Mouse (Mus musculus): ENCODE measurements around the gene Smarce1. TPM values are rescaled to one million over a fixed set of nuclear protein-coding genes. Genes with fewer than 3 reads are reported as not detected.

Gene Smarce1
- 203 and 209 TPM in 2 replicates for polyA plus RNA-seq (2014; fragmentation: Nextera tagmentation; extraction: Ambion mirVana)

GRCm38 (mm10) chr11:99230261-99231048 is at the start of gene Smarce1:
Smarce1 (minus strand) TSS chr11:99231017.
- WGBS: under 1% methylated on average over 85 of the region's 87 CpGs
- peak within 1 kb of the TSS; percentile 99 for H3K27ac ChIP-seq (ENCODE audit: low read depth, low read length)
- ATAC-seq (replicated peaks; ENCODE audit: low FRiP score) (peak; percentile 85), DNase-seq (ENCODE audit: low spot score) (peak; percentile 90)
- peak within 1 kb of the TSS; percentile 100 for H3K9ac ChIP-seq (ENCODE audit: low read length)
- peak within 1 kb of the TSS; percentile 73 for H3K4me2 ChIP-seq (ENCODE audit: low read depth, low read length, severe bottlenecking)
- H3K36me3 ChIP-seq (ENCODE audit: control insufficient read depth, insufficient read depth, low read length): peaks cover 3% of the 10 kb centered on the region; the same call in 1 of the 2 replicates
- H3K4me3 ChIP-seq (ENCODE audit: low read depth, low read length): peak within 1 kb of the TSS; percentile 94
- peaks cover 11% of the 10 kb centered on the region for H3K4me1 ChIP-seq (replicated peaks; ENCODE audit: control insufficient read depth, insufficient read depth, low read length)
- H3K9me3 ChIP-seq (ENCODE audit: control insufficient read depth, low read length): no peaks in the 10 kb centered on the region
- H3K27me3 ChIP-seq (ENCODE audit: control insufficient read depth, insufficient read depth, low read length): no peaks in the 10 kb centered on the region

DNA sequence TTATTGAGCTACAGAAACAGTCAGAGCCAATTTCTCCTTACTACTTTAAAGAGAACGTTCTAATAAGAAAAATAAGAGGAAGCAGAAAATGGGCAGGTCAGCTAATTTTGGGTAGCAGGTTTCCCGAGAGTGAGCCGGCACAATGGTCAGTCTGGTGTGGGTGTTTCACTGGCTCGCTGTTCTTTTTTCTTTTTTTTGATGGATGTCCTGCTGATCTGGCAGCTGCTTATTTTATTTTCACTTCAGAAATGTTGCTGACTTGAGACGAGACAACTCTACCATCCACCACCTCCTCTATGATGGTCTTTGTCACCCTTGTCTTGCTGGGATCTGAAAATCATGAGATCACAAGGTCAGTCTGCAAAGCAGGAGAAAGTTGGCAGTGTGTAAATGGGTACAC is 49.2 kb upstream of the Smarce1 start:
- no peak overlapping the region for H3K4me3 ChIP-seq (ENCODE audit: low read depth, low read length)

DNA sequence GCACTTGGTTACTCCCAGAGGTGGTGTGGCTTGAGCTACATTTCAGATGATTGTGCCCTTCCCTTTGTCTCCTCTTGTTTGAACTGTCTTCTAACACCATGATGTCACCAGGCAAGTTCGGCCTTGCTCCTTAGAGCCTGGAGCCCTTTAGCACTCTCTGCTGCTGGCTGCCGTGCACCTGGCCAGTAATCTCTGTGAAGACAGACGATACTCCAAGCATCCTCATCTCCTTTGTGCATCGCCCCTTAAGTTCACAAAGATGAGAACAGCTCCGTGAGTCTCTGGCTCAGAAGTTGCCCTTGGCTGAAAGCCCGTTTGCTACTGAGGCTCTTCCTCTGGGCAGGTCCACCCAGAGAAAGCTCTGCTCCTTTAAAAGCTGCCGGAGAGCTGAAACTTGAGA is 46.0 kb upstream of the Smarce1 start:
- Histone ChIP-seq H3K9me3 (ENCODE audit: control insufficient read depth, low read length) (no peaks in the 10 kb centered on the region), H3K36me3 (ENCODE audit: control insufficient read depth, insufficient read depth, low read length) (no peaks in the 10 kb centered on the region), H3K4me3 (ENCODE audit: low read depth, low read length) (no peak overlapping the region), H3K4me2 (ENCODE audit: low read depth, low read length, severe bottlenecking) (no peak overlapping the region), H3K4me1 (replicated peaks; ENCODE audit: control insufficient read depth, insufficient read depth, low read length) (no peaks in the 10 kb centered on the region), H3K9ac (ENCODE audit: low read length) (no peak overlapping the region), H3K27me3 (ENCODE audit: control insufficient read depth, insufficient read depth, low read length) (no peaks in the 10 kb centered on the region), H3K27ac (ENCODE audit: low read depth, low read length) (no peak overlapping the region)
- DNase-seq (ENCODE audit: low spot score) (no peak), ATAC-seq (replicated peaks; ENCODE audit: low FRiP score) (no peak)
- WGBS: 78% methylated on average over 7 of the region's 7 CpGs

More for the DNA sequence above, 49.2 kb upstream of the Smarce1 start:
- Histone ChIP-seq H3K27me3 (ENCODE audit: control insufficient read depth, insufficient read depth, low read length) (no peaks in the 10 kb centered on the region), H3K4me1 (replicated peaks; ENCODE audit: control insufficient read depth, insufficient read depth, low read length) (no peaks in the 10 kb centered on the region), H3K4me2 (ENCODE audit: low read depth, low read length, severe bottlenecking) (no peak overlapping the region), H3K9ac (ENCODE audit: low read length) (no peak overlapping the region), H3K36me3 (ENCODE audit: control insufficient read depth, insufficient read depth, low read length) (no peaks in the 10 kb centered on the region), H3K9me3 (ENCODE audit: control insufficient read depth, low read length) (no peaks in the 10 kb centered on the region), H3K27ac (ENCODE audit: low read depth, low read length) (no peak overlapping the region)
- DNase-seq (ENCODE audit: low spot score): no peak
- ATAC-seq (replicated peaks; ENCODE audit: low FRiP score): no peak
- 82% methylated on average over 5 of the region's 5 CpGs for WGBS

GRCm38 (mm10) chr11:99275624-99276023 is 44.8 kb upstream of the Smarce1 start:
- no peak overlapping the region for H3K4me3 ChIP-seq (ENCODE audit: low read depth, low read length)
- ATAC-seq (replicated peaks; ENCODE audit: low FRiP score) (no peak), DNase-seq (ENCODE audit: low spot score) (no peak)
- no peaks in the 10 kb centered on the region for H3K4me1 ChIP-seq (replicated peaks; ENCODE audit: control insufficient read depth, insufficient read depth, low read length)
- no peaks in the 10 kb centered on the region for H3K27me3 ChIP-seq (ENCODE audit: control insufficient read depth, insufficient read depth, low read length)
- H3K27ac ChIP-seq (ENCODE audit: low read depth, low read length): no peak overlapping the region
- no peak overlapping the region for H3K9ac ChIP-seq (ENCODE audit: low read length)
- no peaks in the 10 kb centered on the region for H3K36me3 ChIP-seq (ENCODE audit: control insufficient read depth, insufficient read depth, low read length)
- 85% methylated on average over 6 of the region's 6 CpGs for WGBS
- no peaks in the 10 kb centered on the region for H3K9me3 ChIP-seq (ENCODE audit: control insufficient read depth, low read length)
- H3K4me2 ChIP-seq (ENCODE audit: low read depth, low read length, severe bottlenecking): no peak overlapping the region

DNA sequence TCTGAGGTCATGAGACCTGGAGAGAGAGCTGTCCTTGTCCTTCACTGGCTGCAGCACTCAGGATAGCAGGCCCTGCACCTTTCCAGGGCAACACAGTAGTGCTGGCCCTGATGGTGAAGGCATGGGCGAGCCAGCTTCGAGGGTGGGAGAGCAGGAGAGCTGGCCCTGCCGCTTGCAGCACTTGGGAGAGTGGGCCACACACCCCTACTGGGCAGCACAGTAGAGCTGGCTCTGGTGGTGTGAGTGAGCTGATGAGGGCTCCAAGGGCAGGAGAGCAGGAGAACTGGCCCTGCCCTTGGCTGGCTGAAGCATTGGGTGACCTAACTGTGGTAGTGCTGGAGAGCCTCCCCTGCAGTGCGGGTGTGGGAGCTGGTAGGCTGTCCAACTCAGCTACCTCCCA is 41.9 kb upstream of the Smarce1 start:
- DNase-seq (ENCODE audit: low spot score): no peak
- no peak overlapping the region for H3K27ac ChIP-seq (ENCODE audit: low read depth, low read length)
- no peak overlapping the region for H3K9ac ChIP-seq (ENCODE audit: low read length)
- no peaks in the 10 kb centered on the region for H3K36me3 ChIP-seq (ENCODE audit: control insufficient read depth, insufficient read depth, low read length)
- H3K4me2 ChIP-seq (ENCODE audit: low read depth, low read length, severe bottlenecking): no peak overlapping the region
- H3K4me3 ChIP-seq (ENCODE audit: low read depth, low read length): no peak overlapping the region
- no peaks in the 10 kb centered on the region for H3K9me3 ChIP-seq (ENCODE audit: control insufficient read depth, low read length)
- WGBS: 81% methylated on average over 4 of the region's 4 CpGs
- no peaks in the 10 kb centered on the region for H3K27me3 ChIP-seq (ENCODE audit: control insufficient read depth, insufficient read depth, low read length)
- ATAC-seq (replicated peaks; ENCODE audit: low FRiP score): no peak
- no peaks in the 10 kb centered on the region for H3K4me1 ChIP-seq (replicated peaks; ENCODE audit: control insufficient read depth, insufficient read depth, low read length)

DNA sequence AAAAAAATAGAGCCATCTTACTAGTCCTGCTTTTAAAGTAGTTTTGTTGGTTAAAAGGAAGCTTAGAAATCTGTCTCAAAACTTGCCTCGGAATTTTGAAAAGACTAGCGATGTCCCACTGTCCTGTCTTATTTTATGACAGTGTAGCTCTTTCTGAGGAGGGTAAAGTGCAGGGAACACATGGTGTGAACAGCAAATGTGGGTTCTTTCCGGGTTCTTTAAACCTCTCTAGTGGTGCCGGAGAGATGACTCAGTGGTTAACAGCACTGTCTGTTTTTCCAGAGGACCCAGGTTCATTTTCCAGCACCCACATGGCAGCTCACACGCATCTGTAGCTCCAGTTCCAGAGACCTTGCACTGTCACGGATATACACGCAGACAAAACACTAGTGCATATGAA is 38.4 kb upstream of the Smarce1 start:
- ATAC-seq (replicated peaks; ENCODE audit: low FRiP score): no peak
- no peaks in the 10 kb centered on the region for H3K4me1 ChIP-seq (replicated peaks; ENCODE audit: control insufficient read depth, insufficient read depth, low read length)
- H3K4me2 ChIP-seq (ENCODE audit: low read depth, low read length, severe bottlenecking): no peak overlapping the region
- H3K9ac ChIP-seq (ENCODE audit: low read length): no peak overlapping the region
- no peak for DNase-seq (ENCODE audit: low spot score)
- no peaks in the 10 kb centered on the region for H3K36me3 ChIP-seq (ENCODE audit: control insufficient read depth, insufficient read depth, low read length)
- H3K9me3 ChIP-seq (ENCODE audit: control insufficient read depth, low read length): no peaks in the 10 kb centered on the region
- H3K27me3 ChIP-seq (ENCODE audit: control insufficient read depth, insufficient read depth, low read length): no peaks in the 10 kb centered on the region
- H3K27ac ChIP-seq (ENCODE audit: low read depth, low read length): no peak overlapping the region
- no peak overlapping the region for H3K4me3 ChIP-seq (ENCODE audit: low read depth, low read length)
- 80% methylated on average over 7 of the region's 7 CpGs for WGBS

DNA sequence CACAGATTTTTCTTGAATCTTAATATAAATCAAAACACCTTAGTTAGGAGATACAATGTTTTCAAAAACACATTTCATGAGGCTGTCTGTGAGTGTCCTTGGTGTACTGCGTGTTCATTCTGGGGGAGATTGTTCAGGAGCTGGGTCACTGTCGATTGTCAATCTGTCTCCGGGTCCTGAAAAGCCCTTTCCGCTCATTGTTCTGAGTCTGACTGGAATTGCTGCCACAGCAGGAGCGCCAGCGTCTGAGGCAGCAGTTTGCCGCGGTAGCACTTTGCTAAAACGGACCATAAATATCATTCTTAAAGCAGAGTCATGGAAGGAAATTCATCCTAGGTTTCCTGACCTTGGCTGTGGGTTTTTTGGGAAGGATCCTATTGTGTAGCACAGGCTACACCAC is 35.0 kb upstream of the Smarce1 start:
- WGBS: 33% methylated on average over 9 of the region's 9 CpGs
- no peak overlapping the region for H3K4me3 ChIP-seq (ENCODE audit: low read depth, low read length)
- no peak overlapping the region for H3K4me2 ChIP-seq (ENCODE audit: low read depth, low read length, severe bottlenecking)
- H3K36me3 ChIP-seq (ENCODE audit: control insufficient read depth, insufficient read depth, low read length): no peaks in the 10 kb centered on the region
- no peaks in the 10 kb centered on the region for H3K9me3 ChIP-seq (ENCODE audit: control insufficient read depth, low read length)
- H3K27ac ChIP-seq (ENCODE audit: low read depth, low read length): no peak overlapping the region
- no peaks in the 10 kb centered on the region for H3K27me3 ChIP-seq (ENCODE audit: control insufficient read depth, insufficient read depth, low read length)
- DNase-seq (ENCODE audit: low spot score) (no peak), ATAC-seq (replicated peaks; ENCODE audit: low FRiP score) (no peak)
- no peaks in the 10 kb centered on the region for H3K4me1 ChIP-seq (replicated peaks; ENCODE audit: control insufficient read depth, insufficient read depth, low read length)
- no peak overlapping the region for H3K9ac ChIP-seq (ENCODE audit: low read length)

- H3K36me3 ChIP-seq (ENCODE audit: control insufficient read depth, insufficient read depth, low read length): no peaks in the 10 kb centered on the region
- 79% methylated on average over 9 of the region's 9 CpGs for WGBS
- no peak for DNase-seq (ENCODE audit: low spot score)
- no peaks in the 10 kb centered on the region for H3K27me3 ChIP-seq (ENCODE audit: control insufficient read depth, insufficient read depth, low read length)
- H3K27ac ChIP-seq (ENCODE audit: low read depth, low read length): no peak overlapping the region
- ATAC-seq (replicated peaks; ENCODE audit: low FRiP score): no peak
- H3K9me3 ChIP-seq (ENCODE audit: control insufficient read depth, low read length): no peaks in the 10 kb centered on the region
- H3K9ac ChIP-seq (ENCODE audit: low read length): no peak overlapping the region
- no peaks in the 10 kb centered on the region for H3K4me1 ChIP-seq (replicated peaks; ENCODE audit: control insufficient read depth, insufficient read depth, low read length)
- no peak overlapping the region for H3K4me2 ChIP-seq (ENCODE audit: low read depth, low read length, severe bottlenecking)
- no peak overlapping the region for H3K4me3 ChIP-seq (ENCODE audit: low read depth, low read length)
Measured at GRCm38 (mm10) chr11:99265220-99265619, 34.4 kb upstream of the Smarce1 start.

DNA sequence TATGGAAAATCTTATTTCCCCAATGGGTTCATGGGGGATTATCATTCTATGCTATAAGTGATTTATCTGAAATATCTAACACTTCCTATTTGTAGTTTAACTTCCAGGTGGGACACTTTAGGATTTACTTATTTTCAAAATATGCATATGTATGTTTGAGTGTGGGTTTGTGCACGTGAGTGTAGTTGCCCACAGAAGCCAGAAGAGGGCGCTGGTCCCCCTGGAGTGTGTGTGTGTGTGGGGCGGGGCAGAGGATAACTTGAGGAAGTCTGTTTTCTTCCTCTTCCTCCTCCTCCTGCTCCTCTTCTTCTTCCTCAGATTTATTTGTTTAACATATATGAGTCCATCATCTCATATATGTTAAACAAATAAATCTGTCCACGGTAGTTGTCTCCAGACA is 25.4 kb upstream of the Smarce1 start:
- H3K4me2 ChIP-seq (ENCODE audit: low read depth, low read length, severe bottlenecking): no peak overlapping the region
- DNase-seq (ENCODE audit: low spot score): no peak
- H3K4me3 ChIP-seq (ENCODE audit: low read depth, low read length): no peak overlapping the region
- no peak overlapping the region for H3K9ac ChIP-seq (ENCODE audit: low read length)
- ATAC-seq (replicated peaks; ENCODE audit: low FRiP score): no peak
- 76% methylated on average over 4 of the region's 4 CpGs for WGBS
- H3K4me1 ChIP-seq (replicated peaks; ENCODE audit: control insufficient read depth, insufficient read depth, low read length): no peaks in the 10 kb centered on the region
- no peak overlapping the region for H3K27ac ChIP-seq (ENCODE audit: low read depth, low read length)
- no peaks in the 10 kb centered on the region for H3K9me3 ChIP-seq (ENCODE audit: control insufficient read depth, low read length)
- H3K27me3 ChIP-seq (ENCODE audit: control insufficient read depth, insufficient read depth, low read length): no peaks in the 10 kb centered on the region
- H3K36me3 ChIP-seq (ENCODE audit: control insufficient read depth, insufficient read depth, low read length): no peaks in the 10 kb centered on the region

Measured in forebrain, embryonic 11.5 days (tissue).